Mouse (Mus musculus) heart, embryonic 11.5 days (tissue): ENCODE results near the gene 5330417H12Rik. TPM values are rescaled to one million over a fixed set of nuclear protein-coding genes. Genes with fewer than 3 reads are reported as not detected.

Experiments used
- ATAC-seq: fragments of 200-750 bp; cut with Nextera tagmentation; replicated peaks from 2 replicates; pipeline ENCODE4 v1.8.0; 2017; ENCODE audit warnings: moderate library complexity; ENCODE audit not compliant: insufficient number of reproducible peaks, low FRiP score, low TSS enrichment
- H3K27ac ChIP-seq: fragments of 300-500 bp; sonication (generic); 2 replicates; pipeline ENCODE4 v1.5.1; 2014; ENCODE audit warnings: mild to moderate bottlenecking, low read depth, low read length
- H3K27me3 ChIP-seq: fragments of 300-500 bp; sonication (generic); 2 replicates; pipeline ENCODE4 v1.6.1; 2014; ENCODE audit warnings: mild to moderate bottlenecking, low read length, mixed read lengths; ENCODE audit not compliant: control insufficient read depth, insufficient read depth
- H3K36me3 ChIP-seq: fragments of 300-500 bp; sonication (generic); 2 replicates; pipeline ENCODE4 v1.6.1; 2014; ENCODE audit warnings: mild to moderate bottlenecking, low read length, moderate library complexity, mixed read lengths; ENCODE audit not compliant: control insufficient read depth, insufficient read depth
- H3K4me1 ChIP-seq: fragments of 300-500 bp; sonication (generic); 2 replicates; pipeline ENCODE4 v1.6.1; 2014; ENCODE audit warnings: low read length; ENCODE audit not compliant: control insufficient read depth, insufficient read depth
- H3K4me2 ChIP-seq: fragments of 300-500 bp; sonication (generic); 2 replicates; pipeline ENCODE4 v1.6.1; 2014; ENCODE audit warnings: mild to moderate bottlenecking, moderate library complexity
- H3K4me3 ChIP-seq: fragments of 300-500 bp; sonication (generic); 2 replicates; pipeline ENCODE4 v1.5.1; 2014; ENCODE audit warnings: low read depth, low read length
- H3K9ac ChIP-seq: fragments of 300-500 bp; sonication (generic); 2 replicates; pipeline ENCODE4 v1.6.1; 2014; ENCODE audit warnings: mild to moderate bottlenecking, low read depth, low read length, moderate library complexity
- H3K9me3 ChIP-seq: fragments of 300-500 bp; sonication (generic); replicated peaks from 2 replicates; pipeline ENCODE4 v1.6.1; 2016; ENCODE audit warnings: low read length; ENCODE audit not compliant: control insufficient read depth
- WGBS: fragments of 180-500 bp; shearing (Covaris S2); extraction: QIAGEN DNeasy Blood & Tissue Kit; methylation state at CpG from one replicate; pipeline ENCODE4 v1.1.7; 2014; ENCODE audit not compliant: insufficient replicate concordance; 5-methylcytosine and 5-hydroxymethylcytosine counted together
- polyA plus RNA-seq: library from polyadenylated mRNA; unstranded; fragments of >200 nt; fragmentation: Nextera tagmentation; extraction: Ambion mirVana; gene quantifications from 2 replicates; pipeline ENCODE4 v1.2.1, GENCODE M21; 2014

The 5330417H12Rik gene
- polyA plus RNA-seq, 1 experiment from 2014 or later = not detected

- peak within 1 kb of the TSS; percentile 64 for H3K4me3 ChIP-seq
- WGBS = under 1% methylated on average over 19 of the region's 24 CpGs
- H3K27me3 ChIP-seq = no peaks in the 10 kb centered on the region
- H3K9ac ChIP-seq = peak within 1 kb of the TSS; percentile 70
- no peaks in the 10 kb centered on the region for H3K9me3 ChIP-seq
- 0 out of 2 replicates have a peak, but pooled peaks cover 5% of the 10 kb centered on the region for H3K4me1 ChIP-seq
- peak; percentile 93 for ATAC-seq
- 0 out of 2 replicates have a peak within 1 kb of the TSS, but pooled peaks have one; percentile 46 for H3K27ac ChIP-seq
- no peaks in the 10 kb centered on the region for H3K36me3 ChIP-seq
- H3K4me2 ChIP-seq = peak within 1 kb of the TSS; percentile 98
These were observed 30.0 kb downstream of the 5330417H12Rik start, which contains the start of gene Ppfibp2 for GRCm38 (mm10) chr7:107594857-107595402. Ppfibp2 (plus strand) TSS chr7:107595207.

- H3K27ac ChIP-seq = 0 out of 2 replicates have a peak overlapping the region, but pooled peaks have one; percentile 46
- WGBS = 2% methylated on average over 16 of the region's 16 CpGs
- peak; percentile 60 for ATAC-seq
- H3K9me3 ChIP-seq = no peaks in the 10 kb centered on the region
- H3K9ac ChIP-seq = peak overlapping the region; percentile 70
- 0 out of 2 replicates have a peak, but pooled peaks cover 5% of the 10 kb centered on the region for H3K4me1 ChIP-seq
- H3K4me2 ChIP-seq = peak overlapping the region; percentile 98
- no peaks in the 10 kb centered on the region for H3K36me3 ChIP-seq
- peak overlapping the region; percentile 64 for H3K4me3 ChIP-seq
- no peaks in the 10 kb centered on the region for H3K27me3 ChIP-seq
These were observed 30.6 kb downstream of the 5330417H12Rik start for GRCm38 (mm10) chr7:107594325-107594856.

- 0 out of 2 replicates have a peak, but pooled peaks cover 5% of the 10 kb centered on the region for H3K4me1 ChIP-seq
- WGBS = 39% methylated on average over 7 of the region's 7 CpGs
- no peaks in the 10 kb centered on the region for H3K27me3 ChIP-seq
- ATAC-seq = no peak
- 0 out of 2 replicates have a peak overlapping the region, but pooled peaks have one; percentile 46 for H3K27ac ChIP-seq
- no peak overlapping the region; the same call in 1 of the 2 replicates for H3K9ac ChIP-seq
- H3K9me3 ChIP-seq = no peaks in the 10 kb centered on the region
- no peaks in the 10 kb centered on the region for H3K36me3 ChIP-seq
- no peak overlapping the region for H3K4me3 ChIP-seq
- peak overlapping the region; percentile 98 for H3K4me2 ChIP-seq
These were observed 31.1 kb downstream of the 5330417H12Rik start for GRCm38 (mm10) chr7:107593904-107594303.

GRCm38 (mm10) chr7:107592641-107593040 is 32.3 kb downstream of the 5330417H12Rik start:
- Histone ChIP-seq H3K4me3 (no peak overlapping the region), H3K9me3 (no peaks in the 10 kb centered on the region), H3K9ac (no peak overlapping the region), H3K27ac (no peak overlapping the region), H3K4me2 (no peak overlapping the region), H3K36me3 (no peaks in the 10 kb centered on the region), H3K4me1 (0 out of 2 replicates have a peak, but pooled peaks cover 5% of the 10 kb centered on the region), H3K27me3 (no peaks in the 10 kb centered on the region)
- ATAC-seq = no peak
- 21% methylated on average over 2 of the region's 2 CpGs for WGBS

GRCm38 (mm10) chr7:107574276-107574675 is 50.7 kb downstream of the 5330417H12Rik start:
- Histone ChIP-seq H3K36me3 (no peaks in the 10 kb centered on the region), H3K9me3 (no peaks in the 10 kb centered on the region), H3K4me2 (no peak overlapping the region), H3K9ac (no peak overlapping the region), H3K4me1 (no peaks in the 10 kb centered on the region), H3K4me3 (no peak overlapping the region), H3K27ac (no peak overlapping the region), H3K27me3 (no peaks in the 10 kb centered on the region)
- ATAC-seq = no peak
- WGBS = 59% methylated on average over 3 of the region's 3 CpGs

Other genes starting within 250 kb of the 5330417H12Rik start
- 7.3 and 8.2 TPM in 2 replicates for gene Olfml1, start 57.7 kb downstream of the 5330417H12Rik start, polyA plus RNA-seq
- 6.3 and 7.9 TPM in 2 replicates for gene Ppfibp2, start 30.0 kb downstream of the 5330417H12Rik start, polyA plus RNA-seq
- 0.76 and 1.2 TPM in 2 replicates for gene Cyb5r2, start 132.9 kb upstream of the 5330417H12Rik start, polyA plus RNA-seq
- not detected in 2 replicates for gene Ovch2, start 176.0 kb upstream of the 5330417H12Rik start, polyA plus RNA-seq
- gene Olfr467, start 187.1 kb upstream of the 5330417H12Rik start, polyA plus RNA-seq = not detected in 2 replicates
- gene Olfr469, start 200.4 kb upstream of the 5330417H12Rik start, polyA plus RNA-seq = not detected in 2 replicates
- not detected in 2 replicates for gene Olfr470, start 222.3 kb upstream of the 5330417H12Rik start, polyA plus RNA-seq